Mouse (Mus musculus) liver, adult 2 months (tissue): ENCODE data around the gene Brdt.

Source experiments
- CTCF ChIP-seq: fragments of 200-500 bp; IDR thresholded peaks from 2 replicates; pipeline ENCODE4 v1.5.1; 2011; ENCODE audit warnings: low read depth, low read length, control low read depth
- POLR2A ChIP-seq: fragments of 200-500 bp; IDR thresholded peaks from 2 replicates; pipeline ENCODE4 v1.6.1; 2011; ENCODE audit warnings: low read length, control low read depth; ENCODE audit not compliant: insufficient read depth; ENCODE audit errors: extremely low read depth

GRCm38 (mm10) chr5:107287908-107288267 is 43.1 kb upstream of the Brdt start:
- TF ChIP-seq POLR2A, result no peak
- no peak for TF ChIP-seq CTCF
